Mouse (Mus musculus): Measurements from ENCODE around the gene Map2k5.

Gene Map2k5

GRCm38 (mm10) chr9:63122161-63122833 is 255.4 kb downstream of the Map2k5 start:
- DNase-seq, result no peak

DNA sequence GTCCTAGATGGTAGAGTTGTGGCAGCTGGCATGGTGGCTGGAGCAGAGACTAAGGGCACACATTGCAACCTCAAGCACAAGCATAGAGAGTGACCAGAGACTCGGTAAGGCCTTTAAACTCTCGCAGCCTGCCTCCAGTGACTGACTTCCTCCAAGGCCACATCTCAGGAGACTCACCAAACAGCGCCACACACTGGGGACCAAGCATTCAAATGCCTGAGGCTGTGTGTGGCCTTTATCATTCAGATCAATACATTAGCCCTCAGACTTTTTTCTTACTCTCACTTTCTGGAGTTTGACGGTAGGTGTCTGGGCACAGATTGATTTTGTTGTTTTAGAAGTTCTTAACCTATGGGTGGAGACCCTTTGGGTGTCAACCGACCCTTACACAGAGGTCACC is 259.3 kb downstream of the Map2k5 start:
- DNase-seq, result no peak

Data from kidney, postnatal 25 days (tissue).